Mouse (Mus musculus): ENCODE data around the gene Cipc.

Gene Cipc

GRCm38 (mm10) chr12:86946862-86947574 is at the start of gene Cipc:
Gene Cipc, plus strand, starts transcription at chr12:86947043.
- DNase-seq (ENCODE audit: low read depth): peak; percentile 99

GRCm38 (mm10) chr12:86897769-86898273 is 49.0 kb upstream of the Cipc start:
- DNase-seq (ENCODE audit: low read depth): no peak

- no peak for DNase-seq (ENCODE audit: low read depth)
Measured at GRCm38 (mm10) chr12:86898448-86898847, 48.4 kb upstream of the Cipc start.

- DNase-seq (ENCODE audit: low read depth): no peak
Measured at GRCm38 (mm10) chr12:86899461-86900179, 47.2 kb upstream of the Cipc start.

- DNase-seq (ENCODE audit: low read depth): no peak
Measured at GRCm38 (mm10) chr12:86903828-86904806, 42.7 kb upstream of the Cipc start.

- peak; percentile 77 for DNase-seq (ENCODE audit: low read depth)
Measured at GRCm38 (mm10) chr12:86905203-86905602, 41.6 kb upstream of the Cipc start.

- DNase-seq (ENCODE audit: low read depth): no peak
Measured at GRCm38 (mm10) chr12:86905876-86906275, 41.0 kb upstream of the Cipc start.

- peak; percentile 88 for DNase-seq (ENCODE audit: low read depth)
Measured at GRCm38 (mm10) chr12:86906395-86906794, 40.4 kb upstream of the Cipc start.

GRCm38 (mm10) chr12:86911482-86911931 is 35.3 kb upstream of the Cipc start:
- no peak for DNase-seq (ENCODE audit: low read depth)

GRCm38 (mm10) chr12:86912335-86913093 is 34.3 kb upstream of the Cipc start:
- DNase-seq (ENCODE audit: low read depth): peak; percentile 39

- DNase-seq (ENCODE audit: low read depth): peak; percentile 76
Measured at GRCm38 (mm10) chr12:86914351-86914750, 32.5 kb upstream of the Cipc start.

GRCm38 (mm10) chr12:86914756-86915155 is 32.1 kb upstream of the Cipc start:
- DNase-seq (ENCODE audit: low read depth): peak; percentile 68

GRCm38 (mm10) chr12:86915617-86916016 is 31.2 kb upstream of the Cipc start:
- no peak for DNase-seq (ENCODE audit: low read depth)

- no peak for DNase-seq (ENCODE audit: low read depth)
Measured at GRCm38 (mm10) chr12:86916796-86917573, 29.9 kb upstream of the Cipc start.

GRCm38 (mm10) chr12:86918361-86918967 is 28.4 kb upstream of the Cipc start:
- DNase-seq (ENCODE audit: low read depth): no peak

- no peak for DNase-seq (ENCODE audit: low read depth)
Measured at GRCm38 (mm10) chr12:86918983-86919722, 27.7 kb upstream of the Cipc start.

- peak; percentile 88 for DNase-seq (ENCODE audit: low read depth)
Measured at GRCm38 (mm10) chr12:86923837-86924236, 23.0 kb upstream of the Cipc start.

GRCm38 (mm10) chr12:86930934-86931729 is 15.7 kb upstream of the Cipc start:
- DNase-seq (ENCODE audit: low read depth): no peak
